Mouse (Mus musculus) natural killer cell, adult 2 months (primary cell): ENCODE data around the gene Dtd2.
A peak's percentile ranks its signal among the peaks of the same experiment; 100 is the strongest.

ENCODE experiments used
- DNase-seq, 2 experiments: peaks; one replicate each; pipeline ENCODE4 v3.0.0; 2022; ENCODE audit warnings: low spot score in 2 of 2

The Dtd2 gene

DNA sequence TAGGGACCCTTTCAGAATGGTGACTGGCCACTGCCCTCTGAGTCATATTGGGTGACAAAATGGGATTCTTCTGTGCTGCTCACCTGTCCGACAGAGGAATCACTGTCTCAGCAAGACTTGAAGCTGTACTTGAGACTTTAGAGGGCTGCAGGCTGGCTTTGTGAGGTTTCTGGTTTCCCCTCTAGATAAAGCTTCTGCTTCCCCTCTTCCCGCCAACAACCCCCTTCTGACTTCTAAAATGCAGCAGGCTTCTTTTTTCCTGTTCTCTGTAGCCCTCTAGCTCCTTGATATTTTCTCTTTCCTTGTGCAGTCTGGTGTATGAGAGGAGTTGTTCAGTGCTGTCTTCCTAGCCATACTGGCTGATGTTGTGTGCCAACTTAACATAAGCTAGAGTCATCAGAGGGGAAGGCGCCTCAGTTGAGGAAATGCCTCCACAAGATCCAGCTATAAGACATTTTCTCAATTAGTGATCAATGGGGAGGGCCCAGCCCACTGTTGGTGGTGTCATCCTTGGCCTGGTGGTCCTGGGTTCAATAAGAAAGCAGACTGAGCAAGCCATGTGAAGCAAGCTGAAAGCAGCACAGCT lies 21.0 kb downstream of the Dtd2 start:
- no peak for DNase-seq

GRCm38 (mm10) chr12:51983625-51984024 lies 22.7 kb downstream of the Dtd2 start:
- DNase-seq: no peak

DNA sequence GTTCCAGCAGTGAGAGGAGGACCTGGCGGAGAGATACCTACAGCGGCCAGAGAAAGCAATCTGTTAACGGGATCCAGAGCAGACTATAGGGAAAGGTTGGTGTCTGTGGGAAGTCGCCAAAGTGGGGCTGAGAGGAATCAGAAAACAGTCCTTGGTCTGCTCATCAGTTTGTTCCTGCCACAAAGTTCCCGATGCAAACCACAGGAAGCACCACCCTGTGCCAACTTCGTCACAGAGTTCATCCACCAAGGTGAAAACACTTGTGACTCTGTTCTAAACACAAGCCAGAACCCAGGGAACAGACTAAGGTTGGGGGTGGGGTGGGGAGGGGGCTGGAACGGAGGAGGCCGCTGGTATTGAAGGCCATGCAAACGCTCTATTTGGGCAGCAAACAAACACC lies 29.8 kb downstream of the Dtd2 start:
- peak in 1 of 2 experiments; percentile 7 for DNase-seq

- no peak for DNase-seq
These were observed 31.9 kb downstream of the Dtd2 start for GRCm38 (mm10) chr12:51974381-51974780.

- no peak for DNase-seq
These were observed 33.8 kb downstream of the Dtd2 start for GRCm38 (mm10) chr12:51972269-51973065.

DNA sequence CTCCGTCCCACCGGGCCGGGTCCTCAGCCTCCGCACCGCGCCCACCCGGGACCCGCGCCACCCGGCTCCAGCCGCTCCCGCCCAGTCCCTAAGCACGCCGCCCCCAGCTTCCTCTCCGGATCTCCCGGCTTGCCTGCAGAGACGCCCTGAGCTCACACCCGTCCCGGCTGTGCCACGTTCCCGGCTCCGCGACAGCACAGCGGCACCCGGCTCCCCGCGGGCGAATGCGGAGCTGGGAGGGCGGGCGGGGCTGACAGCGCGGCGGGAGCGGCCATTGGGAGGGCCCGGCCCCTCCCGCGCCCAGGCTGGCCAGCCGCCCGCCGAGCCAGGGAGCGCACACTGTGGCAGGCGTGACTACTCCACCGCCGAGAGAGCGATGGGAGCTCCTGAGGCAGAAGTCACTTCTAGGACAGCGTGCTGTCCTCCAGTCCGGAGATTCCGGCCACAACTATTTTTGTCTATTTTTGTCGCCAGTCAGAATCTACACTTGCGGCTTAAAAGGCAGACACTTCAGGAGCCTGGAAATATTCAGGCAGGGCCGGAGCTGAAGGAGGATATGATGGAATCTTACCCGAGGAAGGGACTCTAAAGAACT lies 35.1 kb downstream of the Dtd2 start, which contains the start of gene Heatr5a:
Gene Heatr5a (minus strand): TSS at position 252 of the 595 bp plus-strand sequence.
- DNase-seq: peak; percentile 60 to 70

- peak in 1 of 2 experiments; percentile 12 for DNase-seq
These were observed 35.8 kb downstream of the Dtd2 start for GRCm38 (mm10) chr12:51970352-51971069.

DNA sequence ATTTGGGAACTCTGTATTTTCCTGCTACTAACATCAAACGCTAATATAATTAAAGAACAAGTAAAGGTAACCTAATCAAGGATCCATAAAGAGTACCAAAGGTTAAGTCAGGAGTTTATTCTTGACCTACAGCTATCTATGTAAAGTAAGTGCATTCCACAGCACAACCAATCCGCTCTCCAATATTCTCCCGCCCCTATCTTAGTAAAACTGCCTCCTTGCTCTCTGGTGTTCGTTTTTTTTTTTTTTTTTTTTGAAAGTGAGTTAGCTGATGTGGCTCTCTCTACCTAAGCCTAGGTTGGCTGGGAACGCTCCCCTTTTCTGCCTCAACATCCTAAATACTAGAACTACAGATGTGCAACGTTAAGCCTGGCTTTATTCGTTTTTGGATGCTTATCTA lies 36.4 kb downstream of the Dtd2 start:
- DNase-seq: no peak

DNA sequence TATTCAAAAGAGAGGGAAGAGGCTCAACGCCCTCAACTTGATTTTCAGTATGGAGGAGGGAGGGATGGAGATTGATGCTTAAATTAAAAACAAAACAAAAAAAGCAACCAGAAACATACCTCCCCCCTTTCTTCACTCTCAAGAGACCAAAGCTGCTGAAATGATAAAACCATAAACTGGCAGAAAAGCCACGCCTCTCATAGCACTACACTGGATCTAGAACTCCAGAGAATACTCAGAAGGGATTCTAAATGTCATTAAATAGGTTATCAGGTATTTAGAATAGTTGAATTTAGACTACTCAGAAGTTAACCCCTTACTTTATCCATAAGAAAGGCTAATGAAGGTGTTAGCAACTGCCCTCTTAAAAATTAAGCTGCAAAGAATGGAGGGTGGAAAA lies 37.2 kb downstream of the Dtd2 start:
- no peak for DNase-seq

DNA sequence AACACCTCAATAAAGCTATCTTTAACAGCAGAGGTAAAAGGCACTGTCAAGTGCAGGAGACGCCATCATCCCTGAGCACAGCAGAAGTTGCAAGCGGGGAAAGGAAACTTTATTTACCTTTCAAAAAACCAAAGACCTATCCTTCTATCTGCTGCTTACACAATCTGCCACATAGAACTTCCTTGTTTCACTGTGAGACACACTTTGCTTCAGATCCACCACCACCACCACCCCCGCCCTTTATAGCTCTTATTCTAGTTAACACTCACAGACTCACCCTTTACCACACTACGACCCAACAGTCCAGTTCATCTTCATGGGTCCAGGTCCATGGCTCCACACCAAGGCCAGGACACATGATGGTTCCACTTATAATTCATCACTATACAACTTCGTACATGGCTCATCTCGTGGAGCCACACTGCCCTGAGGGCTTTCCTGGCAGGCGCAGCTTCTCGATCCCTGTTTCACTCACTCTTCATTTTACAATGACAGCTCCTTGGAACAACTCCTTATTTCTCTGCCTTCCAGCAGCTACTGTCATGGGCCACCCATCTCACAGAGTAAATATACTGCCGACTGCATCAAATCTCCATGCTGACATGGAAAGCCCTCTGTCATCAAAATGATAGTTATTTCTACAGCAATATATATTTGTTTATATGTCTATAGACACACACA lies 38.2 kb downstream of the Dtd2 start:
- no peak for DNase-seq

DNA sequence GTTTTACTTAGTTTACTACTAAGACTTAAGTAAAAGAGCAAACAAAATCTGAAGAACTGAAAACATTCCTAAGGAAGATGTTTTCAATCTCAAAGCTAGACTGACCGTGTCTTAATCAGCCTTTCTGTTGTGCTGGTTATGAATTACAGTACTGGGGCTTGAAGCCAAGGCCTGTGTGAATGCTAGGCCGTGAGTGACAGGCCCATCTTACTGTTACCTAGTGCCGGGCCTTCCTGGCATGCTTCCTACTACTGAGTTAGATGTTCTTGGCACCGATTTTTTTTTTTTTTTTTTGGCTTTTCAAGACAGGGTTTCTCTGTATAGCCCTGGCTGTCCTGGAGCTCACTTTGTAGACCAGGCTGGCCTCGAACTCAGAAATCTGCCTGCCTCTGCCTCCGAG lies 48.7 kb downstream of the Dtd2 start:
- no peak for DNase-seq

- DNase-seq: no peak
These were observed 54.0 kb downstream of the Dtd2 start for GRCm38 (mm10) chr12:51952309-51952708.

DNA sequence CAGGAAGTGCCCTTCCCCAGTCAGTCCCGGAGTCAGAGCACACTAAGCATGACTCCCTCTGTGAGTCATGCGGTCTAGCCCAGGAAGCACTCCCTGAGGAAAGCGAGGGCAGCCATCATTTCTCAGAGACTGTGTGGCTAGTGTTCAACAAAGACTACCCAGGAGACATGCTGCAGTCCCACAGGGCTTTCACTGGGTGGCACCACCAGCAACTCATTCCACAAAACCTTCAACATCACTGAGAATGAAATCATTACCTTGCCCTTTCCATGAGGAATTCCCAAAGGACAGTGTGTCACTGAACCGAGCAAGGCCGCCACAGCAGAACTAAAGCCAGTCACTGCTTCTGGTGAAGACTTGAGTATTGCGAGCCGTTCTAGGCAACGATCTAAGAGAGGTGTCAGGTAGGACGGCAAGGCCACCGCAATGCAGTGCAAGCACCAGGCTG lies 58.8 kb downstream of the Dtd2 start:
- DNase-seq: no peak

GRCm38 (mm10) chr12:51945331-51945730 lies 61.0 kb downstream of the Dtd2 start:
- no peak for DNase-seq

DNA sequence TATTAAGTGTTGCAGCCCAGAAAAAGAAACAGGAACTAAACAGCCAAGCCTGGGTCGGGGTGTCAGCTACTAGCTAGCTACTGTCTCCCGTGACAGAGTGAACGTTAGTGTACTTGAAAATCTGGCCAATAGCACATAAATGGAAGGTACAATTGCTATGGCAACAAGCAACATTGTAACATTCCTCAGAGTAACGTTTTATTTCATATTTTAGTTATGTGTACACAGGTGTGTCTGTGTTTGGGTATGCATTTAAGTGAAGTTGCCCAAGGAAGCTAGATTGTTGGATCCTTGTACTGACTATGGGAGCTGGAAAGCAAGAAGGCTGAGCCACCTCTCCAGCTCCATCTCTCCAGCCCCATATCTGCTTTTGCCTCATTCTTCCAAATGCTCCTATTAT lies 66.5 kb downstream of the Dtd2 start:
- DNase-seq: no peak
